Mouse (Mus musculus): ENCODE results near the gene Taar9. TPM values are rescaled to one million over a fixed set of nuclear protein-coding genes. Genes with fewer than 3 reads are reported as not detected.
"Not testable (repeated sequence)": the region's sequence is repeated elsewhere in the genome, so short reads cannot be mapped to it uniquely, and the experiment has no call there.

Taar9 gene
- polyA plus RNA-seq, 1 experiment: not detected

GRCm38 (mm10) chr10:24092194-24092593, 17.1 kb downstream of the Taar9 start, which contains the start of gene Taar8b:
TSS of gene Taar8b (minus strand) at chr10:24092294.
- H3K4me1 ChIP-seq (ENCODE audit: control insufficient read depth, insufficient read depth, low read length): no peaks in the 10 kb centered on the region
- TF ChIP-seq CTCF (IDR thresholded peaks at IDR 0.05; ENCODE audit: control insufficient read depth, insufficient read depth, low read length) (no peak), POLR2A (IDR thresholded peaks at IDR 0.05; ENCODE audit: borderline replicate concordance, control insufficient read depth, low read depth, low read length) (no peak)
- WGBS: 57% methylated on average over 2 of the region's 2 CpGs
- no peak within 1 kb of the TSS for H3K27ac ChIP-seq (ENCODE audit: control insufficient read depth, insufficient read depth, low read depth, low read length, poor library complexity)
- H3K4me3 ChIP-seq (replicated peaks; ENCODE audit: control insufficient read depth, low read depth, low read length): no peak within 1 kb of the TSS

- no peak overlapping the region for H3K4me3 ChIP-seq (replicated peaks; ENCODE audit: control insufficient read depth, low read depth, low read length)
- H3K4me1 ChIP-seq (ENCODE audit: control insufficient read depth, insufficient read depth, low read length): no peaks in the 10 kb centered on the region
- H3K27ac ChIP-seq (ENCODE audit: control insufficient read depth, insufficient read depth, low read depth, low read length, poor library complexity): no peak overlapping the region
- 71% methylated on average over 2 of the region's 2 CpGs for WGBS
- TF ChIP-seq CTCF (IDR thresholded peaks at IDR 0.05; ENCODE audit: control insufficient read depth, insufficient read depth, low read length): no peak
- no peak for TF ChIP-seq POLR2A (IDR thresholded peaks at IDR 0.05; ENCODE audit: borderline replicate concordance, control insufficient read depth, low read depth, low read length)
Observed at GRCm38 (mm10) chr10:24087168-24087567, 22.2 kb downstream of the Taar9 start.

DNA sequence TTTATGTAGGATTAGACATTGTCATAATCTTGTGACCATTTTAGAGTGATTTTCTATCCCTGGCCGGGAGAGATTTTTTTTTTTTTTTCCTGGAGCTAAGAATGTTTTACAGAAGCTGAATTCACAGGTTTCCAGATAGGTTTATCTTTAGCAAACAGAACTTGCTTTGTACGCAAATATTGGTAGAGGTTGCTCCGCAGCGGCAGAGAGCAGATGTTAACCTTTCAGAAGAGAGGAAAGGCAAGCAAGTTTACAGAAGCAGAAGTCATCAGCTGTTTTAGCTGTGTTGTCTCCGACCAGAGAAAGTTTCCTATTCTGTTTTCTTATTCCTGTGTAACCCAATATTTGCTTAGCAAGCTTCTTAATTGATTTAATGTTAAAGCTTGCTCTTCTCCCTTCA, 22.8 kb downstream of the Taar9 start:
- 34% methylated on average over 5 of the region's 5 CpGs for WGBS
- no peak for TF ChIP-seq CTCF (IDR thresholded peaks at IDR 0.05; ENCODE audit: control insufficient read depth, insufficient read depth, low read length)
- TF ChIP-seq POLR2A (IDR thresholded peaks at IDR 0.05; ENCODE audit: borderline replicate concordance, control insufficient read depth, low read depth, low read length): no peak
- no peak overlapping the region for H3K4me3 ChIP-seq (replicated peaks; ENCODE audit: control insufficient read depth, low read depth, low read length)
- no peaks in the 10 kb centered on the region for H3K4me1 ChIP-seq (ENCODE audit: control insufficient read depth, insufficient read depth, low read length)
- H3K27ac ChIP-seq (ENCODE audit: control insufficient read depth, insufficient read depth, low read depth, low read length, poor library complexity): no peak overlapping the region

GRCm38 (mm10) chr10:24085936-24086335, 23.4 kb downstream of the Taar9 start:
- TF ChIP-seq POLR2A (IDR thresholded peaks at IDR 0.05; ENCODE audit: borderline replicate concordance, control insufficient read depth, low read depth, low read length) (no peak), CTCF (IDR thresholded peaks at IDR 0.05; ENCODE audit: control insufficient read depth, insufficient read depth, low read length) (no peak)
- H3K27ac ChIP-seq (ENCODE audit: control insufficient read depth, insufficient read depth, low read depth, low read length, poor library complexity): no peak overlapping the region
- H3K4me3 ChIP-seq (replicated peaks; ENCODE audit: control insufficient read depth, low read depth, low read length): no peak overlapping the region
- H3K4me1 ChIP-seq (ENCODE audit: control insufficient read depth, insufficient read depth, low read length): no peaks in the 10 kb centered on the region
- 84% methylated on average over 5 of the region's 5 CpGs for WGBS

GRCm38 (mm10) chr10:24080166-24080565, 29.2 kb downstream of the Taar9 start:
- Histone ChIP-seq H3K4me1 (ENCODE audit: control insufficient read depth, insufficient read depth, low read length) (no peaks in the 10 kb centered on the region), H3K4me3 (replicated peaks; ENCODE audit: control insufficient read depth, low read depth, low read length) (no peak overlapping the region), H3K27ac (ENCODE audit: control insufficient read depth, insufficient read depth, low read depth, low read length, poor library complexity) (no peak overlapping the region)
- 37% methylated on average over 3 of the region's 3 CpGs for WGBS
- TF ChIP-seq CTCF (IDR thresholded peaks at IDR 0.05; ENCODE audit: control insufficient read depth, insufficient read depth, low read length) (no peak), POLR2A (IDR thresholded peaks at IDR 0.05; ENCODE audit: borderline replicate concordance, control insufficient read depth, low read depth, low read length) (no peak)

DNA sequence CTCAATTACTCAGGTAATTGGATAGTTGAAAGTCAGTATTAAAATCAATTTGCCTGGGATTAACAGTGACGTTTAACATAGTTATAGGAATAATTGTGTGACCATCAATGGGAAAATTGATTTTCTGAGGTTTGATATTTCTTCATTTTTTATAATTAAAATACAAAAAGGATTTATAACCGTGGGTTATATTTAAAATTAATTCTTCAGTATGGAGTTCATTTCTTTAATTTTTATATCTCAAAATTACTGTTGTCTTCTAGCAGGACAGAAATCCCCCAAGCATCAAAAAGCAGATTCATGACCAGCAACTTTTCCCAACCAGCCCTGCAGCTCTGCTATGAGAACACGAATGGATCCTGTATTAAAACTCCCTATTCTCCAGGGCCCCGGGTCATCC, 33.1 kb downstream of the Taar9 start, which contains the start of gene Taar8a:
TSS of gene Taar8a (plus strand) at position 301 of the 400 bp plus-strand sequence.
- H3K4me3 ChIP-seq (replicated peaks; ENCODE audit: control insufficient read depth, low read depth, low read length); H3K27ac ChIP-seq (ENCODE audit: control insufficient read depth, insufficient read depth, low read depth, low read length, poor library complexity); H3K4me1 ChIP-seq (ENCODE audit: control insufficient read depth, insufficient read depth, low read length): not testable (repeated sequence)
- WGBS: 77% methylated on average over 2 of the region's 4 CpGs

- not testable (repeated sequence) for H3K4me3 ChIP-seq (replicated peaks; ENCODE audit: control insufficient read depth, low read depth, low read length); H3K27ac ChIP-seq (ENCODE audit: control insufficient read depth, insufficient read depth, low read depth, low read length, poor library complexity); H3K4me1 ChIP-seq (ENCODE audit: control insufficient read depth, insufficient read depth, low read length)
- WGBS: 45% methylated on average over 2 of the region's 2 CpGs
Observed at GRCm38 (mm10) chr10:24074751-24075150, 34.6 kb downstream of the Taar9 start.

DNA sequence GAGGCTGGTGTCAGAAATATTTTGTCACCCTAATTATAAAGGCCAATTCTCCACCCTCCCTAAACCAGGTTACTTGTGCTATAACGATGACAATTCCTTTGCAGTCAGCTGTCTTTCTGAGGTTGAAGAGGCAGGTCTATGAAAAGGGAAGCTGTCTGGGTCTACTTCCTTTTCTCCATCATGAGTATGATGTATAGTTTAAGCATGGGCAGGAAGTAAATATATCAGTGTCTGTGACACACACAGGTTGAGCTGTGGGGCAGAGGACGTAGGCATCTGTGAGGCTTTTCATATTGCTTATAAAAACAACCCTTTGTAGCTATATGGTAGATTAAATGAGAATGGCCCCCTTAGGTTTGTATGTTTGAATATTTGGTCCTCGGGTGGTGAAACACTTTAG, 50.3 kb downstream of the Taar9 start:
- 28% methylated on average over 3 of the region's 3 CpGs for WGBS
- H3K4me3 ChIP-seq (replicated peaks; ENCODE audit: control insufficient read depth, low read depth, low read length): no peak overlapping the region
- no peak overlapping the region for H3K27ac ChIP-seq (ENCODE audit: control insufficient read depth, insufficient read depth, low read depth, low read length, poor library complexity)

More for the DNA sequence above, 50.3 kb downstream of the Taar9 start:
- TF ChIP-seq CTCF (IDR thresholded peaks at IDR 0.05; ENCODE audit: control insufficient read depth, insufficient read depth, low read length): no peak
- no peak for TF ChIP-seq POLR2A (IDR thresholded peaks at IDR 0.05; ENCODE audit: borderline replicate concordance, control insufficient read depth, low read depth, low read length)
- H3K4me1 ChIP-seq (ENCODE audit: control insufficient read depth, insufficient read depth, low read length): no peaks in the 10 kb centered on the region

Other genes starting within 250 kb of the Taar9 start
- gene Vnn1, start 214.8 kb downstream of the Taar9 start, polyA plus RNA-seq (2011; ENCODE audit: insufficient read depth, insufficient read length, low replicate concordance, missing spikeins): not detected in 2 replicates
- gene Taar1, start 189.2 kb downstream of the Taar9 start, polyA plus RNA-seq (2011; ENCODE audit: insufficient read depth, insufficient read length, low replicate concordance, missing spikeins): not detected in 2 replicates
- not detected in 2 replicates for gene Taar2, start 171.0 kb downstream of the Taar9 start, polyA plus RNA-seq (2011; ENCODE audit: insufficient read depth, insufficient read length, low replicate concordance, missing spikeins)
- gene Taar3, start 160.0 kb downstream of the Taar9 start, polyA plus RNA-seq (2011; ENCODE audit: insufficient read depth, insufficient read length, low replicate concordance, missing spikeins): not detected in 2 replicates
- not detected in 2 replicates for gene Taar4, start 149.0 kb downstream of the Taar9 start, polyA plus RNA-seq (2011; ENCODE audit: insufficient read depth, insufficient read length, low replicate concordance, missing spikeins)
- gene Taar5, start 138.8 kb downstream of the Taar9 start, polyA plus RNA-seq (2011; ENCODE audit: insufficient read depth, insufficient read length, low replicate concordance, missing spikeins): not detected in 2 replicates
- gene Taar6, start 123.9 kb downstream of the Taar9 start, polyA plus RNA-seq (2011; ENCODE audit: insufficient read depth, insufficient read length, low replicate concordance, missing spikeins): not detected in 2 replicates
- not detected in 2 replicates for gene Taar7a, start 116.1 kb downstream of the Taar9 start, polyA plus RNA-seq (2011; ENCODE audit: insufficient read depth, insufficient read length, low replicate concordance, missing spikeins)
- gene Taar7b, start 109.6 kb downstream of the Taar9 start, polyA plus RNA-seq (2011; ENCODE audit: insufficient read depth, insufficient read length, low replicate concordance, missing spikeins): not detected in 2 replicates
- not detected in 2 replicates for gene Taar7d, start 82.3 kb downstream of the Taar9 start, polyA plus RNA-seq (2011; ENCODE audit: insufficient read depth, insufficient read length, low replicate concordance, missing spikeins)
- not detected in 2 replicates for gene Taar7e, start 71.9 kb downstream of the Taar9 start, polyA plus RNA-seq (2011; ENCODE audit: insufficient read depth, insufficient read length, low replicate concordance, missing spikeins)
- not detected in 2 replicates for gene Taar7f, start 60.0 kb downstream of the Taar9 start, polyA plus RNA-seq (2011; ENCODE audit: insufficient read depth, insufficient read length, low replicate concordance, missing spikeins)
- gene Taar8a, start 33.0 kb downstream of the Taar9 start, polyA plus RNA-seq (2011; ENCODE audit: insufficient read depth, insufficient read length, low replicate concordance, missing spikeins): not detected in 2 replicates
- gene Taar8b, start 17.2 kb downstream of the Taar9 start, polyA plus RNA-seq (2011; ENCODE audit: insufficient read depth, insufficient read length, low replicate concordance, missing spikeins): not detected in 2 replicates
- gene Taar8c, start 7.6 kb downstream of the Taar9 start, polyA plus RNA-seq (2011; ENCODE audit: insufficient read depth, insufficient read length, low replicate concordance, missing spikeins): not detected in 2 replicates
- gene Stx7, start 39.8 kb upstream of the Taar9 start, polyA plus RNA-seq (2011; ENCODE audit: insufficient read depth, insufficient read length, low replicate concordance, missing spikeins): 15.6 and 33.0 TPM in 2 replicates
- gene Moxd1, start 114.0 kb upstream of the Taar9 start, polyA plus RNA-seq (2011; ENCODE audit: insufficient read depth, insufficient read length, low replicate concordance, missing spikeins): not detected in 2 replicates